Mouse (Mus musculus) kidney, postnatal 0 days (tissue): ENCODE measurements around the gene Isy1. TPM values are rescaled to one million over a fixed set of nuclear protein-coding genes. Genes with fewer than 3 reads are reported as not detected.

Source experiments
- ATAC-seq: fragments of 200-750 bp; cut with Nextera tagmentation; replicated peaks from 2 replicates; pipeline ENCODE4 v1.8.0; 2017; ENCODE audit warnings: low read depth, moderate number of reproducible peaks, moderate TSS enrichment, moderate library complexity; ENCODE audit not compliant: low FRiP score
- DNase-seq: peaks from one replicate; pipeline ENCODE4 v3.0.0-alpha.2; 2016; ENCODE audit warnings: low spot score
- H3K27ac ChIP-seq: fragments of 300-500 bp; sonication (generic); 2 replicates; pipeline ENCODE4 v1.5.1; 2014; ENCODE audit warnings: mild to moderate bottlenecking
- H3K27me3 ChIP-seq: fragments of 300-500 bp; sonication (generic); 2 replicates; pipeline ENCODE4 v1.6.1; 2014; ENCODE audit warnings: low read length, mixed read lengths; ENCODE audit not compliant: insufficient read depth
- H3K36me3 ChIP-seq: fragments of 300-500 bp; sonication (generic); 2 replicates; pipeline ENCODE4 v1.6.1; 2014; ENCODE audit warnings: low read length, mixed read lengths; ENCODE audit not compliant: insufficient read depth
- H3K4me1 ChIP-seq: fragments of 300-500 bp; sonication (generic); replicated peaks from 2 replicates; pipeline ENCODE4 v1.6.1; 2014; ENCODE audit warnings: antibody characterized with exemption, low read length, mixed read lengths; ENCODE audit not compliant: insufficient read depth
- H3K4me2 ChIP-seq: fragments of 300-500 bp; sonication (generic); 2 replicates; pipeline ENCODE4 v1.6.1; 2014; ENCODE audit warnings: mild to moderate bottlenecking, low read length, moderate library complexity, mixed read lengths
- H3K4me3 ChIP-seq: fragments of 300-500 bp; sonication (generic); replicated peaks from 2 replicates; pipeline ENCODE4 v1.5.1; 2014; ENCODE audit warnings: low read depth, low read length
- H3K9ac ChIP-seq: fragments of 300-500 bp; sonication (generic); 2 replicates; pipeline ENCODE4 v1.6.1; 2014; ENCODE audit warnings: low read depth, low read length
- H3K9me3 ChIP-seq: fragments of 300-500 bp; sonication (generic); replicated peaks from 2 replicates; pipeline ENCODE4 v1.6.1; 2016; ENCODE audit warnings: low read length, inconsistent platforms, mixed read lengths
- CTCF ChIP-seq: IDR thresholded peaks from 2 replicates; pipeline ENCODE4 v1.5.1; 2016; ENCODE audit warnings: antibody characterized with exemption, low read depth, mild to moderate bottlenecking, moderate library complexity
- WGBS: fragments of 180-500 bp; shearing (Covaris S2); extraction: QIAGEN DNeasy Blood & Tissue Kit; methylation state at CpG from one replicate; pipeline ENCODE4 v1.1.7; 2014; 5-methylcytosine and 5-hydroxymethylcytosine counted together
- polyA plus RNA-seq: library from polyadenylated mRNA; unstranded; fragments of >200 nt; fragmentation: Nextera tagmentation; extraction: Ambion mirVana; gene quantifications from 2 replicates; pipeline ENCODE4 v1.2.1, GENCODE M21; 2015

The Isy1 gene
- polyA plus RNA-seq, 1 experiment from 2014 or later = 46.6 TPM

DNA sequence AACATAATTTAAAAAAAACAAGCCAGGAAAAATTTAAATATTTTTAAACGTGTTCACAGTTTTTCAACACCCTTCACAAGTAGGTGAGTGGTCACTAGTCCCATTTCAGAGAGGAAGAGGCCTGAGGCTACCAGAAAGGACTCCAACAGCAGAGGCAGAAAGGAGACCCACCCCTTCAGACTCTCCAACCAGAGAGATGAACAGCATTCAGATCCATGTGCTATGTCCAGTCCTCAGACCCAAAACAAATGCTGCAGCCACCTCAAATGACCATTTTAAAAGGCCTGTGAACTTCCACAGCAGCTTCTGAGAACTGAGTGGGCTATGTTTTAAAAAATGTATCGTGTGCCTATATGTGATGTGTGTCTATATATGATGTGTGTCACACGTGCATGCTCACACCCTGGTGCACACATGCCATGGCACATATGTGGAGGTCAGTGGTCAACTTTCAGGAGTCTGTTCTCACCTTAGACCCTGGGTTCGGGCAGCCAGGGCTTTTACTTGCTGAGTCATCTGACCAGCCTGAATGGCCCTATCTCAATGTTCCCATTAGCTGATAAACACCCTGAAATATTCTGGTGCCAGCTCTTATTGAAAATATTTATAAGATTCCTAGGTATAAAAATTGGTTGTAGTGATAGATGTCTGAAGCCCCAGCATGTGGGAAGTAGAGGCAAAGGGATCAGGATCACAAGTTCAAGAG lies 30.7 kb downstream of the Isy1 start:
- no peak overlapping the region for H3K4me3 ChIP-seq
- ATAC-seq (no peak), DNase-seq (no peak)
- no peaks in the 10 kb centered on the region for H3K27me3 ChIP-seq
- WGBS = 86% methylated on average over 4 of the region's 4 CpGs
- H3K36me3 ChIP-seq = 0 out of 2 replicates have a peak, but pooled peaks cover 2% of the 10 kb centered on the region
- H3K27ac ChIP-seq = no peak overlapping the region
- H3K4me2 ChIP-seq = no peak overlapping the region
- no peak overlapping the region for H3K9ac ChIP-seq
- no peaks in the 10 kb centered on the region for H3K9me3 ChIP-seq
- TF ChIP-seq CTCF = no peak
- H3K4me1 ChIP-seq = peaks cover 20% of the 10 kb centered on the region

GRCm38 (mm10) chr6:87806857-87807256 lies 31.7 kb downstream of the Isy1 start:
- no peaks in the 10 kb centered on the region for H3K9me3 ChIP-seq
- no peak overlapping the region for H3K27ac ChIP-seq
- DNase-seq = no peak
- no peak for ATAC-seq
- H3K36me3 ChIP-seq = 0 out of 2 replicates have a peak, but pooled peaks cover 2% of the 10 kb centered on the region
- H3K4me1 ChIP-seq = peaks cover 12% of the 10 kb centered on the region
- H3K9ac ChIP-seq = no peak overlapping the region
- 38% methylated on average over 2 of the region's 2 CpGs for WGBS
- TF ChIP-seq CTCF = no peak
- no peak overlapping the region for H3K4me3 ChIP-seq
- no peaks in the 10 kb centered on the region for H3K27me3 ChIP-seq
- H3K4me2 ChIP-seq = no peak overlapping the region

- H3K27me3 ChIP-seq = no peaks in the 10 kb centered on the region
- 0 out of 2 replicates have a peak, but pooled peaks cover 2% of the 10 kb centered on the region for H3K36me3 ChIP-seq
- peaks cover 12% of the 10 kb centered on the region for H3K4me1 ChIP-seq
- H3K9ac ChIP-seq = no peak overlapping the region
- 51% methylated on average over 2 of the region's 2 CpGs for WGBS
- TF ChIP-seq CTCF = peak; percentile 17; the same call in 1 of the 2 replicates
- DNase-seq = peak; percentile 50
- no peak for ATAC-seq
- no peak overlapping the region for H3K27ac ChIP-seq
- no peak overlapping the region for H3K4me2 ChIP-seq
- H3K9me3 ChIP-seq = no peaks in the 10 kb centered on the region
- no peak overlapping the region for H3K4me3 ChIP-seq
Measured at GRCm38 (mm10) chr6:87806028-87806427, 32.6 kb downstream of the Isy1 start.

DNA sequence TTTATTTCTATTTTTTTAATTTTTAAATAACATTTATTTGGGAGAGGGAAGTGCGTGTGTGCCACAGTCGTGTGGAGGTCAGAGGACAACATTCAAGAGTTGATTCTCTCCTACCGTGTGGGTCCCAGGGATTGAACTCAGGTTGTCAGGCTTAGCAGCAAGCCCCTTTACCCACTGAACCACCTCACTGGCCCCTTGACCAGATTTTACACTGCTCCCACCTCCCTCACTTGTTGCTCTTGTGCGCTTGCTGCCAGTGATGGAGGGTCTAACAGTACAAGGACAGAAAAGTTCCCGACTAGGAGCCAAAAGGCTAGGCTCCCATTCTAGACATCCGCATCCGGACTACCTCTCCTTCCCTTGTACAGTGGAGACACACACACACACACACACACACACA lies 33.1 kb downstream of the Isy1 start:
- Histone ChIP-seq H3K27ac (no peak overlapping the region), H3K4me3 (no peak overlapping the region), H3K9ac (no peak overlapping the region), H3K27me3 (no peaks in the 10 kb centered on the region), H3K4me1 (peaks cover 11% of the 10 kb centered on the region), H3K36me3 (0 out of 2 replicates have a peak, but pooled peaks cover 2% of the 10 kb centered on the region), H3K4me2 (no peak overlapping the region), H3K9me3 (no peaks in the 10 kb centered on the region)
- WGBS = 89% methylated on average over 7 of the region's 7 CpGs
- TF ChIP-seq CTCF = no peak
- DNase-seq (no peak), ATAC-seq (no peak)

DNA sequence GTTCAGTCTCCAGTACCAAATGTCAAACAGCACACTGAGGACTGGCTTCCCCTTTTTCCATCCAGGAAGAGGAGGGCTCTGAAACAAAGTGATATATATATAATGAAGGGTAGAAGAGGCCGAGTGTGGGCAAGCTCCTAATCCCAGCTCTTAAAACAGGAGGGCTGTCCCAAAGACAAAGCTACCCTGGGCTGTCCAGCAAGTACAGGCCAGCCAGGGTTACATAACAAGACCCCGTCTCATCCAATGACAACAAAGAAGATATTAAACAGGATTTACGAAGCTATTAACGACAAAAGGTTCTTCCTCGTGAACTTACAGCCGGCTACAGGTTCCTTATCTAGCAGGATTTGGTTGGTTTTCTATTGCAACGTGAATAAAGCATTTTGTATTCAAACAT lies 33.7 kb downstream of the Isy1 start:
- 57% methylated on average over 7 of the region's 7 CpGs for WGBS
- H3K9ac ChIP-seq = no peak overlapping the region
- no peak for TF ChIP-seq CTCF
- no peak overlapping the region for H3K4me3 ChIP-seq
- no peak overlapping the region for H3K27ac ChIP-seq
- H3K9me3 ChIP-seq = no peaks in the 10 kb centered on the region
- no peak for DNase-seq
- H3K4me2 ChIP-seq = no peak overlapping the region
- no peak for ATAC-seq
- H3K27me3 ChIP-seq = no peaks in the 10 kb centered on the region
- H3K4me1 ChIP-seq = peaks cover 5% of the 10 kb centered on the region
- H3K36me3 ChIP-seq = 0 out of 2 replicates have a peak, but pooled peaks cover 2% of the 10 kb centered on the region

DNA sequence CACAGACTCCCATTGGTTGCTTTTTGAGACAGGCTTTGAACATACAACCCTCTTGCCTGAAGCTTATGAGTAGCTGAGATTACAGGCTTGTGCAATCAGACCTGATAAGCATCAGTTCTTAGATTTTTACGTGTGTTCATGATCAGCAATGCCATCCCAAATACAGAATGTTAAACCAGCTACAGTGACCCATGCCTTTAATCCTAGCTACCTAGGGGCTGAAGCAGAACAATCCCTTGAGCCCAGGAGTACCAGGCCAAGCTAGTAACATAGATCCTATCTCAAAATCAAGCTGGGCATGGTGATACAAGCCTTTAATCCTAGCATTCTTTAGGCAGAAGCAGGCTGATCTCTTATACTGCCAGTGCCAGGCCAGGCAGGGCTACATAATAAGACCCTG lies 34.6 kb downstream of the Isy1 start:
- no peak overlapping the region for H3K27ac ChIP-seq
- H3K4me2 ChIP-seq = no peak overlapping the region
- H3K9ac ChIP-seq = no peak overlapping the region
- ATAC-seq (no peak), DNase-seq (no peak)
- H3K27me3 ChIP-seq = no peaks in the 10 kb centered on the region
- no peaks in the 10 kb centered on the region for H3K9me3 ChIP-seq
- no peaks in the 10 kb centered on the region; the same call in 1 of the 2 replicates for H3K4me1 ChIP-seq
- 70% methylated on average over 1 of the region's 1 CpGs for WGBS
- H3K36me3 ChIP-seq = no peaks in the 10 kb centered on the region
- TF ChIP-seq CTCF = no peak
- H3K4me3 ChIP-seq = no peak overlapping the region
